Mouse (Mus musculus): ENCODE results near the gene Gm20683. TPM values are rescaled to one million over a fixed set of nuclear protein-coding genes. Genes with fewer than 3 reads are reported as not detected.

The Gm20683 gene
- total and polyA plus RNA-seq, 2 experiments = 2.7 to 26.9 TPM

DNA sequence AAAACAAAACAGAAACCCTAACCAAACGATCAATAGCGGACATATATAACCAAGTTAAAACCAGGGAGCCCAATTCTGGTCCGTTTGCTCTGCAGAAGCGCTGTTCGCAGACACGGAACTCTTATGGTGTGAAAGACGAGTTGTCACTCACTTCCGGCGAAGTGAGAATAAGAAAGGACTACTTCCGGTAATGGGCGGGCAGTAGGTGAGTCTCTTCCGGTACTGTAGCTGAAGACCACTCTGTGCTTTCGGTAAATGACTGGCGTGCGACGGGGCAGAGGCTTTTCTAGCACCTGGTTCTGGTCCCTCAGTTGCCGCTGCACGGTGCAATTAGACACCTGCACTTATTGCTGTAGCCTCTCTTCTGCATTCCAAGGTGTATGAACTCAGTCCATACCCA lies 18.1 kb downstream of the Gm20683 start, which contains the start of gene Wdr24:
Gene Wdr24 (plus strand): TSS at position 176 of the 400 bp plus-strand sequence.
- Histone ChIP-seq H3K4me1 (ENCODE audit: control insufficient read depth, insufficient read depth, low read length) (peaks cover 10% of the 10 kb centered on the region), H3K27ac (replicated peaks; ENCODE audit: insufficient read depth, low read depth, low read length) (no peak within 1 kb of the TSS), H3K27me3 (ENCODE audit: control insufficient read depth, insufficient read depth, low read length) (peaks cover 9% of the 10 kb centered on the region), H3K79me2 (ENCODE audit: control insufficient read depth, insufficient read depth, low read length) (peaks cover 11% of the 10 kb centered on the region), H3K4me3 (ENCODE audit: insufficient read depth, low read depth, low read length) (peak within 1 kb of the TSS; percentile 58), H3K36me3 (ENCODE audit: control insufficient read depth, insufficient read depth, low read length) (no peaks in the 10 kb centered on the region), H3K9ac (ENCODE audit: low read depth, low read length) (peak within 1 kb of the TSS; percentile 64)
- peak; percentile 82 for DNase-seq (ENCODE audit: extremely low read depth, low read depth, low spot score)
- TF ChIP-seq POLR2A (IDR thresholded peaks at IDR 0.05; ENCODE audit: extremely low read depth, insufficient read depth, low read length) (no peak), CTCF (IDR thresholded peaks at IDR 0.05; ENCODE audit: low read depth, low read length) (no peak)
- under 1% methylated on average over 18 of the region's 18 CpGs for WGBS

GRCm38 (mm10) chr17:25818851-25819780 lies 22.4 kb downstream of the Gm20683 start:
- H3K4me1 ChIP-seq (ENCODE audit: control insufficient read depth, insufficient read depth, low read length) = peaks cover 2% of the 10 kb centered on the region
- DNase-seq (ENCODE audit: extremely low read depth, low read depth, low spot score) = peak; percentile 38
- peaks cover 5% of the 10 kb centered on the region for H3K79me2 ChIP-seq (ENCODE audit: control insufficient read depth, insufficient read depth, low read length)
- 8% methylated on average over 46 of the region's 46 CpGs for whole genome bisulfite sequencing
- H3K27me3 ChIP-seq (ENCODE audit: control insufficient read depth, insufficient read depth, low read length) = peaks cover 12% of the 10 kb centered on the region
- TF ChIP-seq POLR2A (IDR thresholded peaks at IDR 0.05; ENCODE audit: extremely low read depth, insufficient read depth, low read length) = no peak
- no peak overlapping the region for H3K27ac ChIP-seq (replicated peaks; ENCODE audit: insufficient read depth, low read depth, low read length)
- H3K9ac ChIP-seq (ENCODE audit: low read depth, low read length) = no peak overlapping the region
- no peak overlapping the region for H3K4me3 ChIP-seq (ENCODE audit: insufficient read depth, low read depth, low read length)
- no peaks in the 10 kb centered on the region for H3K36me3 ChIP-seq (ENCODE audit: control insufficient read depth, insufficient read depth, low read length)

GRCm38 (mm10) chr17:25817662-25818061 lies 23.9 kb downstream of the Gm20683 start:
- no peak overlapping the region for H3K9ac ChIP-seq (ENCODE audit: low read depth, low read length)
- TF ChIP-seq CTCF (IDR thresholded peaks at IDR 0.05; ENCODE audit: low read depth, low read length) = no peak
- no peak for TF ChIP-seq POLR2A (IDR thresholded peaks at IDR 0.05; ENCODE audit: extremely low read depth, insufficient read depth, low read length)
- no peak for DNase-seq (ENCODE audit: extremely low read depth, low read depth, low spot score)
- no peaks in the 10 kb centered on the region for H3K79me2 ChIP-seq (ENCODE audit: control insufficient read depth, insufficient read depth, low read length)
- no peaks in the 10 kb centered on the region for H3K4me1 ChIP-seq (ENCODE audit: control insufficient read depth, insufficient read depth, low read length)
- H3K4me3 ChIP-seq (ENCODE audit: insufficient read depth, low read depth, low read length) = no peak overlapping the region
- peaks cover 12% of the 10 kb centered on the region for H3K27me3 ChIP-seq (ENCODE audit: control insufficient read depth, insufficient read depth, low read length)
- 77% methylated on average over 11 of the region's 11 CpGs for WGBS
- H3K27ac ChIP-seq (replicated peaks; ENCODE audit: insufficient read depth, low read depth, low read length) = no peak overlapping the region
- no peaks in the 10 kb centered on the region for H3K36me3 ChIP-seq (ENCODE audit: control insufficient read depth, insufficient read depth, low read length)

- TF ChIP-seq CTCF (IDR thresholded peaks at IDR 0.05; ENCODE audit: low read depth, low read length) (peak; percentile 77), POLR2A (IDR thresholded peaks at IDR 0.05; ENCODE audit: extremely low read depth, insufficient read depth, low read length) (no peak)
- Histone ChIP-seq H3K27me3 (ENCODE audit: control insufficient read depth, insufficient read depth, low read length) (peaks cover 14% of the 10 kb centered on the region), H3K79me2 (ENCODE audit: control insufficient read depth, insufficient read depth, low read length) (no peaks in the 10 kb centered on the region), H3K27ac (replicated peaks; ENCODE audit: insufficient read depth, low read depth, low read length) (no peak overlapping the region), H3K9ac (ENCODE audit: low read depth, low read length) (no peak overlapping the region), H3K36me3 (ENCODE audit: control insufficient read depth, insufficient read depth, low read length) (no peaks in the 10 kb centered on the region), H3K4me1 (ENCODE audit: control insufficient read depth, insufficient read depth, low read length) (peaks cover 3% of the 10 kb centered on the region; the same call in 1 of the 2 replicates), H3K4me3 (ENCODE audit: insufficient read depth, low read depth, low read length) (no peak overlapping the region)
- no peak for DNase-seq (ENCODE audit: extremely low read depth, low read depth, low spot score)
- 4% methylated on average over 20 of the region's 20 CpGs for WGBS
Observed at GRCm38 (mm10) chr17:25813471-25813870, 28.1 kb downstream of the Gm20683 start.

- H3K79me2 ChIP-seq (ENCODE audit: control insufficient read depth, insufficient read depth, low read length) = no peaks in the 10 kb centered on the region
- no peak overlapping the region for H3K27ac ChIP-seq (replicated peaks; ENCODE audit: insufficient read depth, low read depth, low read length)
- no peak overlapping the region for H3K9ac ChIP-seq (ENCODE audit: low read depth, low read length)
- TF ChIP-seq CTCF (IDR thresholded peaks at IDR 0.05; ENCODE audit: low read depth, low read length) = no peak
- 49% methylated on average over 4 of the region's 4 CpGs for WGBS
- DNase-seq (ENCODE audit: extremely low read depth, low read depth, low spot score) = no peak
- no peaks in the 10 kb centered on the region for H3K36me3 ChIP-seq (ENCODE audit: control insufficient read depth, insufficient read depth, low read length)
- H3K4me3 ChIP-seq (ENCODE audit: insufficient read depth, low read depth, low read length) = no peak overlapping the region
- H3K4me1 ChIP-seq (ENCODE audit: control insufficient read depth, insufficient read depth, low read length) = peaks cover 3% of the 10 kb centered on the region; the same call in 1 of the 2 replicates
- H3K27me3 ChIP-seq (ENCODE audit: control insufficient read depth, insufficient read depth, low read length) = peaks cover 13% of the 10 kb centered on the region
Observed at GRCm38 (mm10) chr17:25810890-25811289, 30.7 kb downstream of the Gm20683 start.

Data from liver, adult 2 months (tissue).